Mouse (Mus musculus) bone marrow macrophage, adult 2 months (primary cell): ENCODE data around the gene Ndufa4l2.

Experiments used
- CTCF ChIP-seq: IDR thresholded peaks from 2 replicates; pipeline ENCODE4 v1.5.1; 2012; ENCODE audit warnings: low read depth, mild to moderate bottlenecking, low read length, moderate library complexity
- POLR2A ChIP-seq: IDR thresholded peaks from 2 replicates; pipeline ENCODE4 v1.6.1; 2012; ENCODE audit warnings: mild to moderate bottlenecking, low read depth, low read length, borderline replicate concordance

GRCm38 (mm10) chr10:127561145-127561544 is 46.4 kb downstream of the Ndufa4l2 start:
- TF ChIP-seq POLR2A (no peak), CTCF (no peak)
